Mouse (Mus musculus) hindbrain, embryonic 13.5 days (tissue): ENCODE data around the gene Car8. TPM values are rescaled to one million over a fixed set of nuclear protein-coding genes. Genes with fewer than 3 reads are reported as not detected.
A peak's percentile ranks its signal among the peaks of the same experiment; 100 is the strongest.

Experiments
- ATAC-seq: fragments of 200-750 bp; cut with Nextera tagmentation; 2 replicates; pipeline ENCODE4 v1.8.0; 2017; ENCODE audit warnings: moderate TSS enrichment; ENCODE audit not compliant: low FRiP score
- H3K27ac ChIP-seq: fragments of 300-500 bp; sonication (generic); 2 replicates; pipeline ENCODE4 v1.5.1; 2015; ENCODE audit warnings: inconsistent platforms, mild to moderate bottlenecking, moderate library complexity
- H3K27me3 ChIP-seq: fragments of 300-500 bp; sonication (generic); 2 replicates; pipeline ENCODE4 v1.6.1; 2015; ENCODE audit warnings: mild to moderate bottlenecking, inconsistent platforms
- H3K36me3 ChIP-seq: fragments of 300-500 bp; sonication (generic); 2 replicates; pipeline ENCODE4 v1.6.1; 2015; ENCODE audit warnings: mild to moderate bottlenecking, inconsistent platforms
- H3K4me1 ChIP-seq: fragments of 300-500 bp; sonication (generic); replicated peaks from 2 replicates; pipeline ENCODE4 v1.6.1; 2015; ENCODE audit warnings: inconsistent platforms
- H3K4me2 ChIP-seq: fragments of 300-500 bp; sonication (generic); 2 replicates; pipeline ENCODE4 v1.6.1; 2015; ENCODE audit warnings: inconsistent platforms, mild to moderate bottlenecking, moderate library complexity
- H3K4me3 ChIP-seq: fragments of 300-500 bp; sonication (generic); 2 replicates; pipeline ENCODE4 v1.5.1; 2015; ENCODE audit warnings: mild to moderate bottlenecking, inconsistent platforms
- H3K9ac ChIP-seq: fragments of 300-500 bp; sonication (generic); 2 replicates; pipeline ENCODE4 v1.6.1; 2015; ENCODE audit warnings: mild to moderate bottlenecking, inconsistent platforms
- H3K9me3 ChIP-seq: fragments of 300-500 bp; sonication (generic); 2 replicates; pipeline ENCODE4 v1.6.1; 2016; ENCODE audit warnings: inconsistent platforms
- WGBS: fragments of 180-500 bp; shearing (Covaris S2); methylation state at CpG from one replicate; pipeline ENCODE4 v1.1.7; 2015; 5-methylcytosine and 5-hydroxymethylcytosine counted together
- polyA plus RNA-seq: library from polyadenylated mRNA; unstranded; fragments of >200 nt; fragmentation: Nextera tagmentation; extraction: Ambion mirVana; gene quantifications from 2 replicates; pipeline ENCODE4 v1.2.1, GENCODE M21; 2015

Car8 gene
- 2.4 and 2.5 TPM in 2 replicates for polyA plus RNA-seq

DNA sequence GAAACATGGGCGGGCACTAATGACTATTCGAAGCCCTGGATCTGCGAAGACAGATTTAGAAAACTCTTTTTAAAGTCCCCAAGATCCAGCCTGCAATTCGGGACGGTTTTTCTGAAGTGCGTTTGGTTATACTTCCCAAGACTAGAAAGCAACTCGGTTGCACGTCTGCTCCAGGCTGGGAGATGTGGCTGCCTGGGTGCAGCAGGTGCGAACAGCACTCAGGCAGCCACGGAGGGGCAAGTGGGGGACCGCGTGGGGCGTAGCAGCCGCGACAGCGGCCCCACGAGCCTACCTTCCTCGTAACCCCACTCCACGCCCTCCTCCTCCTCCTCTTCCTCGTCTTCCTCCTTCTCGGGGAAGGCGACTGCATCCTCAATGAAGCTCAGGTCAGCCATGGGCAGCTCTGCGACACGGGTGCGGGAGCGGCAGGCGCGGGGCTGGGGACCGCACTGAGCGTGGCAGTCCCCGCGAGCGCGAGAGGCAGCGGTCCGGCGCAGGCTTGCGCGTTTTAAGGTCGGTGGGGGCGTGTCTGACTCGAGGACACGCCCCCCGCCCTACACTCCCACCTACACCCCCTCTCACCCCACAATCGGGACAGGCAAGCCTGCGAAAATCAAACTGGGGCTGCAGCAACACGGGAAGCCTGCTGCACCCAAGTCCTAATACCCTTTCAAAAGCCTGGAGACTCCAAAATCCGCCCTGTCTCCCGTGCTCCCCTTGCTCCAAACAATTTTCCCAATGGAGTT is at the start of gene Car8:
Gene Car8 (minus strand): TSS at position 482 of the 746 bp plus-strand sequence.
- peak within 1 kb of the TSS; percentile 99 for H3K4me2 ChIP-seq
- H3K4me1 ChIP-seq = peaks cover 6% of the 10 kb centered on the region; the same call in 1 of the 2 replicates
- under 1% methylated on average over 47 of the region's 49 CpGs for WGBS
- peak within 1 kb of the TSS; percentile 73 for H3K4me3 ChIP-seq
- no peak within 1 kb of the TSS for H3K27ac ChIP-seq
- H3K9me3 ChIP-seq = no peaks in the 10 kb centered on the region
- peak within 1 kb of the TSS; percentile 79 for H3K9ac ChIP-seq
- 0 out of 2 replicates have a peak, but pooled peaks cover 4% of the 10 kb centered on the region for H3K27me3 ChIP-seq
- peak; percentile 94 for ATAC-seq
- H3K36me3 ChIP-seq = no peaks in the 10 kb centered on the region

DNA sequence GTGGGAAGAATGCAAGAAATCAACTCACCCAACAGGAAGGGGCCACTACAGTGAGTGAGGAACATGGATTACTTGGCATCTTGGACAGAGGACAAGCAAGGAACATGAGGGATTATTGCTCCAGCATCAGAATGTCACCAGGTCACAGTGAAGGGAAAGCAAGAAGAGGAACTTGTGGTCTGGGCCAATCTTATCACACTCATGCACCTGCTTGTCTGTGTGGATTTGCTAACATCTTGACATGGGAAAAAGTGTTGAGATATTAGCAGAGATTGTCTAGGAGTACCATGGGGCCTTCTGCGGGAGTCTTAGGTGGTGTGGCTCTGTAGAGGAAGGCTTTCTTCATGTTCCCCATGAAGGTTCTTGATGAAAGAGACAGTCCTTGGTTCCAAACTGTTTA is 46.1 kb upstream of the Car8 start:
- Histone ChIP-seq H3K9me3 (no peaks in the 10 kb centered on the region), H3K4me3 (no peak overlapping the region), H3K4me1 (no peaks in the 10 kb centered on the region), H3K27me3 (no peaks in the 10 kb centered on the region), H3K4me2 (no peak overlapping the region), H3K27ac (no peak overlapping the region), H3K9ac (no peak overlapping the region), H3K36me3 (no peaks in the 10 kb centered on the region)
- ATAC-seq = no peak
- WGBS = 93% methylated on average over 1 of the region's 1 CpGs

DNA sequence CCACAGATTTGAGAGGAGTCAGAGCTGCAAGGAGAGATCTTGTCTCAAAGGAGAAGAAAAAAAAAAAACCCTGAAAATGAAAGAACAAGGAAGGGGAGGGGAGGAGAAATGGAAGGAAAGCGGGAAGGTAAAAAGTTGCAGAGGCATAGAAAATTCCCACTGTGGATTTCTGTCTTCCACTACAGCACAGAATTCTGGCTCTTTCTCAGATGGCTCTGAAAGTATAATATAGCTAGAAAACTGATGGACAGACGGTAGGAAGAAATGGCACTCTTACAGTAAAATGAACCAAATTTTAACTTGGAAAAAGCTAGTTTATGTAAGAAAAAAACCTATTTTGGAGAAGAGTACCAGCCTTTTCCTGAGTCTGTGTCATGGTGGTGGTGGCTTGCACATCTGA is 39.3 kb upstream of the Car8 start:
- Histone ChIP-seq H3K27me3 (no peaks in the 10 kb centered on the region), H3K9me3 (no peaks in the 10 kb centered on the region), H3K4me3 (no peak overlapping the region), H3K4me2 (no peak overlapping the region), H3K27ac (no peak overlapping the region), H3K4me1 (no peaks in the 10 kb centered on the region), H3K36me3 (no peaks in the 10 kb centered on the region), H3K9ac (no peak overlapping the region)
- WGBS = 96% methylated on average over 2 of the region's 2 CpGs
- ATAC-seq = no peak

DNA sequence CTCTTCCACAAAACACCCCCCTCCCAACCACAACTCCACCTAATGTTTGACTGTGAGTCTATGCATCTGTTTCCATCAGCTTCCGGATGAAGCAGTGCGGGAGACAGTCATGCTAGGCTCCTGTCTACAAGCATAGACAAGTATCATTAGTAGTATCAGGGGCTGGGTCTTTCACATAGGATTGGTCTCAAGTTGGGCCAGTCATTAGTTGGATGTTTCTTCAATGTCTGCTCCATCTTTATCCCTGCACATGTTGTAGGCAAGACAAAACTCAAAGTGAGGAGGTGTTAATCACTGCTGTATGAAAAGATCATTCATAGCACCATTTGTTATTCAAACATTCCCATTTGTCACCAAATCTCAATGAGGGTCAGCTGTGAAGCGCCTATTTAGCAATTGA is 11.0 kb upstream of the Car8 start:
- no peak overlapping the region for H3K27ac ChIP-seq
- no peaks in the 10 kb centered on the region for H3K4me1 ChIP-seq
- no peak overlapping the region for H3K9ac ChIP-seq
- WGBS = 89% methylated on average over 3 of the region's 3 CpGs
- H3K4me2 ChIP-seq = no peak overlapping the region
- H3K9me3 ChIP-seq = no peaks in the 10 kb centered on the region
- no peak for ATAC-seq
- no peaks in the 10 kb centered on the region for H3K36me3 ChIP-seq
- no peak overlapping the region for H3K4me3 ChIP-seq
- no peaks in the 10 kb centered on the region for H3K27me3 ChIP-seq

DNA sequence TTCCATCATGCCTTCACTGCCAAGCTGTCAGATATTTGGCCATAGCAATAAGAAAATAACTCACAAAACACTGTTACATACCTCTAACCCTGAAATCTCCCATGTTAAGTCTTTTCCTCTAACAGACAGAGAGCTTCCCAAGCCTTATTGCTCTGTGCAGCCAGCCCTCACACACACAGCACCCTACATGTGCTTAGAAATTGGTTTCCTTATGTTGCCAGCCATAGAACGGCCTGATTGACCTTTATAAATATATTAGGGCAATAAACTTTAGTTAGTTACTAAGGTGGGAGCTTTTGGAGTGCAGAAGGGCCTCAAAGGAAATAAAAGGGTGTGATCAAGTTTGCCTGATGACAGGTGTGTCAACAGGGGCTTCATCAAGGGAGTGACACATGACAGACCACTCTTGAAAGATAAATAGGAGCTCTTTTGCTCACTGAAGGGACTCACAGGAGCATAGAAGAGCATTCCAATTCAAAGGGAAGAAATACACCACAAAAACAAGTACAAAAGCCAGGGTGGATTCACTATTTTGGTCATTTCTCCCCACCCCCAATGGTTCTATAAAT is 6.7 kb upstream of the Car8 start:
- Histone ChIP-seq H3K36me3 (no peaks in the 10 kb centered on the region), H3K4me1 (no peaks in the 10 kb centered on the region), H3K4me2 (no peak overlapping the region), H3K27me3 (no peaks in the 10 kb centered on the region), H3K9me3 (no peaks in the 10 kb centered on the region), H3K9ac (no peak overlapping the region), H3K4me3 (no peak overlapping the region), H3K27ac (no peak overlapping the region)
- whole genome bisulfite sequencing = 78% methylated on average over 1 of the region's 1 CpGs
- no peak for ATAC-seq

DNA sequence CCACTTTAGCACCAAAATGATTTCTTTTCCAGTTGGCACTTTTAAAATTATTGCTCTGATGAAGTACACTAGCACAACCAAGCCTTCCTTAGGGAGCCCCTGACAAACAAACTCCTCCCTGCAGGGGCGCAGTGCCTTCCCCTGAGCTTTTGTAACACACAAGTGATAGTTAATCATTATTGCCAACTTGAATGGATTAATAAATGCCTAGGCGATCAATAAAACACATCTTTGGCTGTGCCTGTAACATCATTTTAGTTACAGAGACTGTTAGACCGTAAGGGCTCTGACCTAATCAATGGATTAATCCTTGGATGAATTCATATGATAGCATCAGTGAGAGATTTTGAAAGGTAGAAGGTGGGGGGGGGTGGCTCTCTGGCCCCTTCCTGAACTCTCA is 6.2 kb upstream of the Car8 start:
- no peak overlapping the region for H3K4me2 ChIP-seq
- 65% methylated on average over 3 of the region's 3 CpGs for WGBS
- H3K4me3 ChIP-seq = no peak overlapping the region
- H3K36me3 ChIP-seq = no peaks in the 10 kb centered on the region
- ATAC-seq = no peak
- no peak overlapping the region for H3K9ac ChIP-seq
- no peaks in the 10 kb centered on the region for H3K27me3 ChIP-seq
- H3K4me1 ChIP-seq = no peaks in the 10 kb centered on the region
- no peak overlapping the region for H3K27ac ChIP-seq
- no peaks in the 10 kb centered on the region for H3K9me3 ChIP-seq

DNA sequence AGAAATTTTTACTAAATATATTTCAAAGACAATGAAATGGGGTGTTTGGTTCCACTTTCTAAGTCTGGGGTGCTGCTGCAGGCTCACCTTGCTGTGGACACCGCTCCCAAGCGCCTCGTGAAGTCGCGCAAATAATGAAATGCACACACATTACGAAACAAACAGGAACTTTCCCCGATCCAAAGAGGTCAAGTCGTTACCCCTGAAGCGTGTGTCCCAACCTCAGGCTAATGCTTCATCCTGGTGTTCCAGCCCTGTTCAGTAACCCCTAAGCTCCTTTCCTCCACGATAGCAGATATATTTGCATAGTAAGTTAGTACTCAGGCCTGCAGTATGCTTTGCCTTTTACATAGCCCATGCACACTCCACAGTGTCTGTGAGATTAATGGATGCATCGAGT is 858 bp upstream of the Car8 start:
- no peak overlapping the region for H3K27ac ChIP-seq
- no peaks in the 10 kb centered on the region for H3K36me3 ChIP-seq
- peaks cover 6% of the 10 kb centered on the region; the same call in 1 of the 2 replicates for H3K4me1 ChIP-seq
- no peak overlapping the region for H3K4me3 ChIP-seq
- H3K27me3 ChIP-seq = 0 out of 2 replicates have a peak, but pooled peaks cover 4% of the 10 kb centered on the region
- ATAC-seq = no peak
- WGBS = 71% methylated on average over 11 of the region's 11 CpGs
- H3K4me2 ChIP-seq = no peak overlapping the region
- no peak overlapping the region for H3K9ac ChIP-seq
- H3K9me3 ChIP-seq = no peaks in the 10 kb centered on the region

DNA sequence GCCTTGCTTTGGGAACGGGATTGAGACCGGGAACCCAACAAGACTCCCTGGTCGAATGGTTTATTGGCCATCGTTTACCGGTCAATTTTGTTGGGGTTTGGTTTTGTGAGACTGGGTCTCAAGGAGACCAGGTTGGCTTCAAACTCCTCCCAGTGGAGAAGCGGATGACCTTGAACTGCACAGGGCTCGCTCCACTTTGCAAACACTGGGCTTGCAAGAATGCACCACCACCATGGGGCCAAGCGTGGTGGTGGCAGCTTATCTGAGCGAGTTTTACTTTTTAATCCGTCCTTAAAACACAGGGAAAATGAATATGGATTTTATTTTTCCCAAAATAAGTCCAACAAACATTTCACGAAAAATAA is 447 bp upstream of the Car8 start:
- peak; percentile 64 for ATAC-seq
- peaks cover 6% of the 10 kb centered on the region; the same call in 1 of the 2 replicates for H3K4me1 ChIP-seq
- peak overlapping the region; percentile 79 for H3K9ac ChIP-seq
- H3K27ac ChIP-seq = no peak overlapping the region
- H3K36me3 ChIP-seq = no peaks in the 10 kb centered on the region
- no peaks in the 10 kb centered on the region for H3K9me3 ChIP-seq
- WGBS = 21% methylated on average over 11 of the region's 11 CpGs
- peak overlapping the region; percentile 73 for H3K4me3 ChIP-seq
- 0 out of 2 replicates have a peak, but pooled peaks cover 4% of the 10 kb centered on the region for H3K27me3 ChIP-seq
- peak overlapping the region; percentile 99 for H3K4me2 ChIP-seq

DNA sequence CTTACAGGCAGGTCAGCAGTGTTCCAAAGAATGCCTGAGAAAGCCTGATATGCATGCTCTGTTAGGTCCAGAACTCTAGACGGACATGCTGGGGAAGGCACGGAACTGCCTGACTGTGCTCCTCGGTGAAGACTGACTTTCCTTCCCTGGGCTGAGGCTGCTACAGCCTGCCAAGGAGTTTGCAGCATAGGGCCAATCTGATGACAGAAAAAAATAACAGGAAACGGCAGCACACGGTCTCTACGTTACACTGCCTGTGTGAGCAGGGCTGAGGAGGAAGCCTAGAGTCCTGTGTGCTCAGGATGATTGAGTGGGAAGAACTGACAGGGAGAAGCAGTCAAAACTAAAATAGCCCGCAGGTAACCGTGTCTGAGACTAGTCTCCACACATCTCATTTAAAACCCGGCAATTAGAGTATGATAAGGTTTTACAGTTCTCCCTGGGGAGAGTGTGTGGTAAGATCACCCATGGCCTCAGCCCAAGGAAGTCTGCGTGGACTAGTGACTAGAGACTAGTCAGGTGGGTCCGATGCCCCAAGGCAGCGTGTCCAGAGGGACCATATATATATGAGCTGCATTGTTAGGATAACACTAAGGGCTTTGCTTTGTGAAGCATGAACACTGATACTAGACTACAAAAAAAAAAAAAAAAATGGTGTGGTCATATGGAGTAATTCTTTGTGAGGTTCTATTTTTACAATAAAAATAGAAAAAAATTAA is 6.3 kb downstream of the Car8 start:
- WGBS = 73% methylated on average over 12 of the region's 12 CpGs
- Histone ChIP-seq H3K36me3 (no peaks in the 10 kb centered on the region), H3K4me1 (no peaks in the 10 kb centered on the region), H3K9me3 (no peaks in the 10 kb centered on the region), H3K4me2 (no peak overlapping the region), H3K27me3 (0 out of 2 replicates have a peak, but pooled peaks cover under 1% of the 10 kb centered on the region), H3K9ac (no peak overlapping the region), H3K27ac (no peak overlapping the region), H3K4me3 (no peak overlapping the region)
- no peak for ATAC-seq

DNA sequence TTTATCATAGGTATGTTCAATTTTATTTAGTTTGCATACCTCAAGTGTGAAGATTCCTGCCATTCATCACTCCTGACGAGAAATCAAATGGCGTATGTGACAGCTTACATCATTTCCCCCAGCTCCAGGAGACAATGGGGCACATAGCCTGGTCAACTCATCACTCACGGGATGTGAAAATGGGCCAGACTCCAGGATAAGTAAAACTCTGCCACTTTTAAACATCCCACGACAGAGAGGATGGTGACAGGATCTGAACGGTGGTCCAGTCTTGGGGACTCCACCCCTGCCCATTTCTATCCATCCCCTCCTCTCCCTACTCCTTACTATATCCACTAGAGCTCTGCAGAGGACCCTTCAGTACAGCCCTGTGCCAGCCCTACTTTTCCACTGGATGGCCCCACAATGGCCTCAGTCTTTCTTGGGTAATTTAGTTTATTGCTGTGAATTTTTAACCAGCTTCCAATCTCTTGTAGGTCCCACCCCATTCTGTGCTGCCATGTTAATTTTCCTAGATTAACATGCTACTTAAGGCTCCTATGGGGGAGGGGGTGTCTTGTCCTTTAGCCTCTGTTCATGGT is 7.5 kb downstream of the Car8 start:
- Histone ChIP-seq H3K4me2 (no peak overlapping the region), H3K9ac (no peak overlapping the region), H3K9me3 (no peaks in the 10 kb centered on the region), H3K27me3 (no peaks in the 10 kb centered on the region), H3K27ac (no peak overlapping the region), H3K4me3 (no peak overlapping the region), H3K4me1 (no peaks in the 10 kb centered on the region), H3K36me3 (no peaks in the 10 kb centered on the region)
- 87% methylated on average over 5 of the region's 5 CpGs for WGBS
- no peak; the same call in 1 of the 2 replicates for ATAC-seq

DNA sequence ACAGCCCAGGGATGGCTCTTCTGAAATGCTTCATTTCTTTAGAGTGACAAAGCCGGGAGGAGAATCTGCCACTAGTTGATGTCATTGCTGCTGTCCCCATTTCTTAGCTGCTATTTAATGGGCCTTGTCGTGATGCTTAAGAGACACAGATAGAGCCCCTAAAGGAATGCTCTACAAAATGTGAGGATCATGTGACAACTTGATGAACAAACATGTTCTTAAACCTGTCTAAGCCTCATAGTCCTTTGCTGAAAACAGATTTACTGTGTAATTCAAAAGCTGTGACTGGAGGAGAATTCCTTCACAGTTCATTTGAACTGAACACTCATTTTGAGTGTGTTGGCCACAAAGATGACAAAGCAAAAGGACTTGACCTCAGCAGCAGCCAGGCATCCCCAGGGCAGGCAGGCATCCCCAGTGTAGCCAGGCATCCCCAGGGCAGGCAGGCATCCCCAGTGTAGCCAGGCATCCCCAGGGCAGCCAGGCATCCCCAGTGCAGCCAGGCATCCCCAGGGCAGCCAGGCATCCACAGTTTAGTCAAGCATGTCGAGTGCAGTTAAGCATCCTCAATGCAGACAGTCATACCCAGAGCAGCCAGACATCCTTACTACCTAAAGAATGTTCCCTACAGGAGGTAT is 9.1 kb downstream of the Car8 start:
- H3K36me3 ChIP-seq = no peaks in the 10 kb centered on the region
- no peak overlapping the region for H3K9ac ChIP-seq
- no peak for ATAC-seq
- H3K4me2 ChIP-seq = no peak overlapping the region
- no peaks in the 10 kb centered on the region for H3K27me3 ChIP-seq
- H3K27ac ChIP-seq = no peak overlapping the region
- H3K9me3 ChIP-seq = no peaks in the 10 kb centered on the region
- H3K4me1 ChIP-seq = no peaks in the 10 kb centered on the region
- WGBS = 54% methylated on average over 3 of the region's 3 CpGs
- H3K4me3 ChIP-seq = no peak overlapping the region

DNA sequence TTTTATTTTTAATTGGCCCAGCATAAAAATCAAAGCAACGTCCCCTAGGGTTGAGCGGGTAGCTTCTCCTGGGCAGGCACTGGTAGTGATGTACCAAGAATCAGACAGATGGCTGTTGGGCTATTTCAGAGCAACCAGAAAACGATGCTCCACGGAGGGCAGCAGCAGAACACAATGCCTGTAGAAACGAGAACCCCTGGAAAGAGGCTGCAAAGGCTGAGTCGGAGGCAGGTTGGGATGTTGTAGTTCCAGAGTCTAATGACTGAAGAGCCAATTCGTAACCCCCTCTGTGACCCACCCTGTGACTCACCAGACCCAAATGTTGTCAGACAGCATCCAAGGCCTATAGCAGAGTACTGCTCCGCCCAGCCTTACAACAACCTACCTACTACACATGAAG is 19.9 kb downstream of the Car8 start:
- Histone ChIP-seq H3K9me3 (no peaks in the 10 kb centered on the region), H3K4me1 (no peaks in the 10 kb centered on the region), H3K9ac (no peak overlapping the region), H3K4me3 (no peak overlapping the region), H3K27ac (no peak overlapping the region), H3K36me3 (no peaks in the 10 kb centered on the region), H3K27me3 (no peaks in the 10 kb centered on the region), H3K4me2 (no peak overlapping the region)
- ATAC-seq = no peak
- WGBS = 82% methylated on average over 8 of the region's 8 CpGs
